Mouse (Mus musculus): ENCODE measurements around the gene Sema4b. TPM values are rescaled to one million over a fixed set of nuclear protein-coding genes. Genes with fewer than 3 reads are reported as not detected.

Sema4b gene
- polyA plus RNA-seq (2014; fragmentation: Nextera tagmentation; extraction: Ambion mirVana), result 10.5 and 12.1 TPM in 2 replicates

- ATAC-seq (ENCODE audit: insufficient read depth, low FRiP score, low TSS enrichment), result peak; percentile 94
Measured at GRCm38 (mm10) chr7:80186531-80187296, at the start of gene Sema4b. Gene Sema4b (plus strand): TSS chr7:80186841.

GRCm38 (mm10) chr7:80138375-80138774 lies 48.3 kb upstream of the Sema4b start:
- H3K9me3 ChIP-seq (ENCODE audit: control insufficient read depth, low read length), result no peaks in the 10 kb centered on the region
- no peaks in the 10 kb centered on the region for H3K4me1 ChIP-seq (ENCODE audit: control insufficient read depth, insufficient read depth, low read length)
- ATAC-seq (ENCODE audit: insufficient read depth, low FRiP score, low TSS enrichment) (no peak), DNase-seq (ENCODE audit: low spot score) (no peak)
- H3K27ac ChIP-seq (ENCODE audit: low read depth, low read length), result no peak overlapping the region
- H3K36me3 ChIP-seq (ENCODE audit: control insufficient read depth, insufficient read depth, low read length), result no peaks in the 10 kb centered on the region
- no peaks in the 10 kb centered on the region for H3K27me3 ChIP-seq (ENCODE audit: control insufficient read depth, insufficient read depth, low read length)
- no peak overlapping the region for H3K4me3 ChIP-seq (ENCODE audit: low read depth, low read length)
- no peak overlapping the region for H3K4me2 ChIP-seq (ENCODE audit: low read depth)
- no peak overlapping the region for H3K9ac ChIP-seq (ENCODE audit: low read length)
- 72% methylated on average over 1 of the region's 1 CpGs for WGBS

More at GRCm38 (mm10) chr7:80186531-80187296, at the start of gene Sema4b:
- H3K4me2 ChIP-seq (ENCODE audit: low read depth), result peak within 1 kb of the TSS; percentile 80
- under 1% methylated on average over 49 of the region's 51 CpGs for WGBS
- peak within 1 kb of the TSS; percentile 42 for H3K4me3 ChIP-seq (ENCODE audit: low read depth, low read length)
- no peaks in the 10 kb centered on the region for H3K9me3 ChIP-seq (ENCODE audit: control insufficient read depth, low read length)
- H3K9ac ChIP-seq (ENCODE audit: low read length), result peak within 1 kb of the TSS; percentile 55
- H3K27me3 ChIP-seq (ENCODE audit: control insufficient read depth, insufficient read depth, low read length), result no peaks in the 10 kb centered on the region
- peak; percentile 93 for DNase-seq (ENCODE audit: low spot score)
- no peaks in the 10 kb centered on the region for H3K36me3 ChIP-seq (ENCODE audit: control insufficient read depth, insufficient read depth, low read length)
- peak within 1 kb of the TSS; percentile 69 for H3K27ac ChIP-seq (ENCODE audit: low read depth, low read length)
- peaks cover 32% of the 10 kb centered on the region for H3K4me1 ChIP-seq (ENCODE audit: control insufficient read depth, insufficient read depth, low read length)

- Histone ChIP-seq H3K4me3 (ENCODE audit: low read depth, low read length) (no peak overlapping the region), H3K27ac (ENCODE audit: low read depth, low read length) (no peak overlapping the region), H3K27me3 (ENCODE audit: control insufficient read depth, insufficient read depth, low read length) (no peaks in the 10 kb centered on the region), H3K9me3 (ENCODE audit: control insufficient read depth, low read length) (no peaks in the 10 kb centered on the region), H3K4me1 (ENCODE audit: control insufficient read depth, insufficient read depth, low read length) (no peaks in the 10 kb centered on the region), H3K4me2 (ENCODE audit: low read depth) (no peak overlapping the region), H3K36me3 (ENCODE audit: control insufficient read depth, insufficient read depth, low read length) (no peaks in the 10 kb centered on the region), H3K9ac (ENCODE audit: low read length) (no peak overlapping the region)
- DNase-seq (ENCODE audit: low spot score), result peak; percentile 84
- WGBS, result 19% methylated on average over 9 of the region's 9 CpGs
- peak; percentile 38; the same call in 1 of the 2 replicates for ATAC-seq (ENCODE audit: insufficient read depth, low FRiP score, low TSS enrichment)
Measured at GRCm38 (mm10) chr7:80140815-80141214, 45.8 kb upstream of the Sema4b start.

- 46% methylated on average over 22 of the region's 22 CpGs for WGBS
- DNase-seq (ENCODE audit: low spot score) (peak; percentile 26), ATAC-seq (ENCODE audit: insufficient read depth, low FRiP score, low TSS enrichment) (peak; percentile 48; the same call in 1 of the 2 replicates)
- no peaks in the 10 kb centered on the region for H3K27me3 ChIP-seq (ENCODE audit: control insufficient read depth, insufficient read depth, low read length)
- H3K27ac ChIP-seq (ENCODE audit: low read depth, low read length), result 0 out of 2 replicates have a peak overlapping the region, but pooled peaks have one; percentile 35
- no peak overlapping the region for H3K4me2 ChIP-seq (ENCODE audit: low read depth)
- H3K9ac ChIP-seq (ENCODE audit: low read length), result no peak overlapping the region
- no peak overlapping the region for H3K4me3 ChIP-seq (ENCODE audit: low read depth, low read length)
- no peaks in the 10 kb centered on the region for H3K36me3 ChIP-seq (ENCODE audit: control insufficient read depth, insufficient read depth, low read length)
- no peaks in the 10 kb centered on the region for H3K9me3 ChIP-seq (ENCODE audit: control insufficient read depth, low read length)
- H3K4me1 ChIP-seq (ENCODE audit: control insufficient read depth, insufficient read depth, low read length), result no peaks in the 10 kb centered on the region
Measured at GRCm38 (mm10) chr7:80143331-80144273, 43.0 kb upstream of the Sema4b start.

GRCm38 (mm10) chr7:80144695-80145094 lies 41.9 kb upstream of the Sema4b start:
- Histone ChIP-seq H3K4me3 (ENCODE audit: low read depth, low read length) (no peak overlapping the region), H3K27ac (ENCODE audit: low read depth, low read length) (no peak overlapping the region), H3K27me3 (ENCODE audit: control insufficient read depth, insufficient read depth, low read length) (no peaks in the 10 kb centered on the region), H3K9me3 (ENCODE audit: control insufficient read depth, low read length) (no peaks in the 10 kb centered on the region), H3K4me1 (ENCODE audit: control insufficient read depth, insufficient read depth, low read length) (no peaks in the 10 kb centered on the region), H3K4me2 (ENCODE audit: low read depth) (no peak overlapping the region), H3K36me3 (ENCODE audit: control insufficient read depth, insufficient read depth, low read length) (no peaks in the 10 kb centered on the region), H3K9ac (ENCODE audit: low read length) (no peak overlapping the region)
- WGBS, result 90% methylated on average over 7 of the region's 7 CpGs
- no peak for ATAC-seq (ENCODE audit: insufficient read depth, low FRiP score, low TSS enrichment)
- DNase-seq (ENCODE audit: low spot score), result no peak

GRCm38 (mm10) chr7:80146077-80146476 lies 40.6 kb upstream of the Sema4b start:
- Histone ChIP-seq H3K4me1 (ENCODE audit: control insufficient read depth, insufficient read depth, low read length) (no peaks in the 10 kb centered on the region), H3K36me3 (ENCODE audit: control insufficient read depth, insufficient read depth, low read length) (no peaks in the 10 kb centered on the region), H3K27me3 (ENCODE audit: control insufficient read depth, insufficient read depth, low read length) (no peaks in the 10 kb centered on the region), H3K9me3 (ENCODE audit: control insufficient read depth, low read length) (no peaks in the 10 kb centered on the region), H3K4me2 (ENCODE audit: low read depth) (no peak overlapping the region), H3K9ac (ENCODE audit: low read length) (no peak overlapping the region), H3K27ac (ENCODE audit: low read depth, low read length) (no peak overlapping the region), H3K4me3 (ENCODE audit: low read depth, low read length) (no peak overlapping the region)
- 88% methylated on average over 8 of the region's 8 CpGs for WGBS
- ATAC-seq (ENCODE audit: insufficient read depth, low FRiP score, low TSS enrichment) (no peak), DNase-seq (ENCODE audit: low spot score) (no peak)

GRCm38 (mm10) chr7:80149356-80149755 lies 37.3 kb upstream of the Sema4b start:
- Histone ChIP-seq H3K9ac (ENCODE audit: low read length) (no peak overlapping the region), H3K36me3 (ENCODE audit: control insufficient read depth, insufficient read depth, low read length) (no peaks in the 10 kb centered on the region), H3K27ac (ENCODE audit: low read depth, low read length) (no peak overlapping the region), H3K27me3 (ENCODE audit: control insufficient read depth, insufficient read depth, low read length) (no peaks in the 10 kb centered on the region), H3K4me3 (ENCODE audit: low read depth, low read length) (no peak overlapping the region), H3K4me1 (ENCODE audit: control insufficient read depth, insufficient read depth, low read length) (no peaks in the 10 kb centered on the region), H3K9me3 (ENCODE audit: control insufficient read depth, low read length) (no peaks in the 10 kb centered on the region), H3K4me2 (ENCODE audit: low read depth) (no peak overlapping the region)
- WGBS, result 47% methylated on average over 9 of the region's 9 CpGs
- DNase-seq (ENCODE audit: low spot score), result no peak
- no peak for ATAC-seq (ENCODE audit: insufficient read depth, low FRiP score, low TSS enrichment)

GRCm38 (mm10) chr7:80152152-80152551 lies 34.5 kb upstream of the Sema4b start:
- no peak overlapping the region for H3K27ac ChIP-seq (ENCODE audit: low read depth, low read length)
- no peaks in the 10 kb centered on the region for H3K4me1 ChIP-seq (ENCODE audit: control insufficient read depth, insufficient read depth, low read length)
- H3K4me3 ChIP-seq (ENCODE audit: low read depth, low read length), result no peak overlapping the region
- peak; percentile 37 for DNase-seq (ENCODE audit: low spot score)
- H3K9ac ChIP-seq (ENCODE audit: low read length), result no peak overlapping the region
- no peaks in the 10 kb centered on the region for H3K27me3 ChIP-seq (ENCODE audit: control insufficient read depth, insufficient read depth, low read length)
- no peaks in the 10 kb centered on the region for H3K36me3 ChIP-seq (ENCODE audit: control insufficient read depth, insufficient read depth, low read length)
- H3K9me3 ChIP-seq (ENCODE audit: control insufficient read depth, low read length), result no peaks in the 10 kb centered on the region
- H3K4me2 ChIP-seq (ENCODE audit: low read depth), result no peak overlapping the region
- WGBS, result 69% methylated on average over 6 of the region's 6 CpGs
- no peak for ATAC-seq (ENCODE audit: insufficient read depth, low FRiP score, low TSS enrichment)

All from neural tube, embryonic 11.5 days (tissue).